Mouse (Mus musculus) liver, adult 2 months (tissue): ENCODE data around the gene Gast. TPM values are rescaled to one million over a fixed set of nuclear protein-coding genes. Genes with fewer than 3 reads are reported as not detected.
"Not testable (repeated sequence)": the region's sequence is repeated elsewhere in the genome, so short reads cannot be mapped to it uniquely, and the experiment has no call there.

ENCODE experiments used
- DNase-seq: peaks from one replicate; pipeline ENCODE4 v3.0.0-alpha.2; 2011; ENCODE audit warnings: low read depth, low spot score; ENCODE audit errors: extremely low read depth
- H3K27ac ChIP-seq: fragments of 200-500 bp; replicated peaks from 2 replicates; pipeline ENCODE4 v1.5.1; 2012; ENCODE audit warnings: low read depth, mild to moderate bottlenecking, control low read depth, inconsistent platforms, low read length; ENCODE audit not compliant: insufficient read depth
- H3K27me3 ChIP-seq: fragments of 200-500 bp; 2 replicates; pipeline ENCODE4 v1.6.1; 2012; ENCODE audit warnings: mild to moderate bottlenecking, moderate library complexity, low read length, inconsistent platforms; ENCODE audit not compliant: control insufficient read depth, insufficient read depth
- H3K36me3 ChIP-seq: fragments of 200-500 bp; 2 replicates; pipeline ENCODE4 v1.6.1; 2012; ENCODE audit warnings: low read length, inconsistent platforms; ENCODE audit not compliant: control insufficient read depth, insufficient read depth
- H3K4me1 ChIP-seq: fragments of 200-500 bp; 2 replicates; pipeline ENCODE4 v1.6.1; 2011; ENCODE audit warnings: low read length; ENCODE audit not compliant: control insufficient read depth, insufficient read depth
- H3K4me3 ChIP-seq: fragments of 200-500 bp; 2 replicates; pipeline ENCODE4 v1.5.1; 2011; ENCODE audit warnings: low read depth, mild to moderate bottlenecking, control low read depth, low read length, moderate library complexity; ENCODE audit not compliant: insufficient read depth
- H3K79me2 ChIP-seq: fragments of 200-500 bp; 2 replicates; pipeline ENCODE4 v1.6.1; 2012; ENCODE audit warnings: inconsistent platforms, mild to moderate bottlenecking, low read length, moderate library complexity; ENCODE audit not compliant: control insufficient read depth, insufficient read depth
- H3K9ac ChIP-seq: fragments of 200-500 bp; 2 replicates; pipeline ENCODE4 v1.6.1; 2012; ENCODE audit warnings: low read depth, mild to moderate bottlenecking, control low read depth, inconsistent platforms, low read length
- CTCF ChIP-seq: fragments of 200-500 bp; IDR thresholded peaks from 2 replicates; pipeline ENCODE4 v1.5.1; 2011; ENCODE audit warnings: low read depth, low read length, control low read depth
- POLR2A ChIP-seq: fragments of 200-500 bp; IDR thresholded peaks from 2 replicates; pipeline ENCODE4 v1.6.1; 2011; ENCODE audit warnings: low read length, control low read depth; ENCODE audit not compliant: insufficient read depth; ENCODE audit errors: extremely low read depth
- WGBS: fragments of 180-500 bp; shearing (Covaris S2); methylation state at CpG from one replicate; pipeline ENCODE4 v1.1.7; 2018; 5-methylcytosine and 5-hydroxymethylcytosine counted together
- polyA plus RNA-seq: library from polyadenylated mRNA; depleted of rRNA; stranded (reverse); fragments of >200 nt; gene quantifications from 2 replicates; pipeline ENCODE4 v1.2.3, GENCODE M21; 2012
- total RNA-seq: library from RNA; depleted of rRNA; stranded (reverse); fragments of >200 nt; gene quantifications from 2 replicates; pipeline ENCODE4 v1.2.3, GENCODE M21; 2014

Gene Gast
- total and polyA plus RNA-seq, 2 experiments, result not detected

GRCm38 (mm10) chr11:100355151-100355951, 21.1 kb downstream of the Gast start:
- Histone ChIP-seq H3K79me2 (no peaks in the 10 kb centered on the region), H3K27me3 (0 out of 2 replicates have a peak, but pooled peaks cover 3% of the 10 kb centered on the region), H3K27ac (no peak overlapping the region), H3K9ac (peak overlapping the region; percentile 64), H3K36me3 (no peaks in the 10 kb centered on the region), H3K4me3 (peak overlapping the region; percentile 80), H3K4me1 (peaks cover 2% of the 10 kb centered on the region)
- TF ChIP-seq POLR2A (no peak), CTCF (0 out of 2 replicates have a peak, but pooled peaks have one; percentile 7)
- DNase-seq, result no peak
- WGBS, result under 1% methylated on average over 54 of the region's 54 CpGs

DNA sequence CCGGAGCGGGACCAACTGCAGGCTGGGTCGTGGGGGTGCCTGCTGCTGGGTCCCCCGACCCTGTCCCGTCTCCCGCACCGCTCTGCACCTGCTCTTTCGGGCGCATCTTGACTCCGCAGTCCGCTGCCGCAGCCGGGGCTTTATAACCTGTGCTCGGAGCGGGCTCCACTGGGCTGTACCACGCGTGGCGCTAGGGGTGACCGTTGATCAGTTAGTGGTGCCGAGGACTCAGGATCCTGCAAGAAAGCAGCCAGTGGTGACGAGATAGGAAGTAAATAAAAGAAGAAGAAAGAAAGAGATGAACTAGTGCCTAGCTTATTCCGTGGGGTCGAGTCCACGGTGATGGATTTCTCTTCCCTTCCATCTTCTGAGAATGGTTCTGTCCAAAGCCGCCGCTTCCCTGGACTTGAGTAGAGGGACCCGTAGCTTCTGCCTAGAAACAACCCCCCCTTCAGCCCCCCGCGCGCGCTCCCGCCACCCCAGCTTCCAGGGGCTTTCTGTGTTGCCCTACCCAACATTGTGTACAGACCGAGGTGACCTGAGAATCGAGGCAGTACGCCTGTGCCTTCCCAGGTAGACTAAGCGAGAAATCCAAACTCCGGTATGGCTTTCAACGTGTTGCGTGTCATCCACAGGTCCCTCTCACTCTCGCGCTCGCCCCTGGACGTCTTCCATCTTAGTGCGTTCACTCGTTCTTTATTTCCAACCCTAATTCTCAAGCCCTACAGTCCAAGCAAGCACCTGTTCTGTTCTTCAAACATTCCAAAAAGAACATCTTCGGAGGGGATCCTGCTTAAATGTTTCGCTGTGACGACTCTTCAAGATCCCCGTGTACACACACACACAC, 22.0 kb downstream of the Gast start, which contains the start of gene Hap1:
Gene Hap1, minus strand, starts transcription at position 157 of the 847 bp plus-strand sequence.
- H3K27ac ChIP-seq, result no peak within 1 kb of the TSS
- no peaks in the 10 kb centered on the region for H3K36me3 ChIP-seq
- 2% methylated on average over 49 of the region's 49 CpGs for WGBS
- peaks cover 2% of the 10 kb centered on the region for H3K4me1 ChIP-seq
- peak within 1 kb of the TSS; percentile 80 for H3K4me3 ChIP-seq
- 0 out of 2 replicates have a peak, but pooled peaks cover 3% of the 10 kb centered on the region for H3K27me3 ChIP-seq
- TF ChIP-seq POLR2A (0 out of 2 replicates have a peak, but pooled peaks have one; percentile 19), CTCF (no peak)
- peak; percentile 46 for DNase-seq
- no peaks in the 10 kb centered on the region for H3K79me2 ChIP-seq
- peak within 1 kb of the TSS; percentile 64 for H3K9ac ChIP-seq

DNA sequence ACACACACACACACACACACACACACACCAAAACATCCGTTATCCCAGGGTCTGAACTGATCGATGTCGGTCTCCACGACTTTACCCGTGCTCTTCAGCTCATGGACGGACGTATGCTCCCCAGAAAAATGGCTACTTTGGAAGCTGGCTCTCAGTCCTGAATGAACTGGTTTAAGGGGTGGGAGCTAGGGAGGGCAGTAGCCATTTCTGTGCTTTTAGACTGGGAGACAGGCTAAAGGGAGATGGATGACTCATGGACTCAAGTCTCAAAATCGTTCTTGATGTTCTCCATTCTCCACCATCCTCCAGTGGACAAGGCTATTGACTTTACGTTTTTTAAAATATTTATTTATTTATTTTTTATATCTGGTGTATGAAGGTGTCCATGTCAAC, 22.6 kb downstream of the Gast start:
- DNase-seq, result no peak
- Histone ChIP-seq H3K4me3 (no peak overlapping the region), H3K27ac (no peak overlapping the region), H3K27me3 (0 out of 2 replicates have a peak, but pooled peaks cover 3% of the 10 kb centered on the region), H3K36me3 (no peaks in the 10 kb centered on the region), H3K4me1 (peaks cover 2% of the 10 kb centered on the region), H3K79me2 (no peaks in the 10 kb centered on the region), H3K9ac (no peak overlapping the region)
- WGBS, result 20% methylated on average over 9 of the region's 9 CpGs
- TF ChIP-seq POLR2A, result no peak
- no peak for TF ChIP-seq CTCF

- H3K27ac ChIP-seq, result no peak overlapping the region
- no peaks in the 10 kb centered on the region for H3K79me2 ChIP-seq
- 56% methylated on average over 5 of the region's 5 CpGs for WGBS
- H3K9ac ChIP-seq, result no peak overlapping the region
- 0 out of 2 replicates have a peak, but pooled peaks cover 3% of the 10 kb centered on the region for H3K27me3 ChIP-seq
- TF ChIP-seq POLR2A (no peak), CTCF (no peak)
- no peak overlapping the region for H3K4me3 ChIP-seq
- no peaks in the 10 kb centered on the region for H3K36me3 ChIP-seq
- no peak for DNase-seq
- peaks cover 2% of the 10 kb centered on the region for H3K4me1 ChIP-seq
Observed at GRCm38 (mm10) chr11:100357408-100357807, 23.2 kb downstream of the Gast start.

DNA sequence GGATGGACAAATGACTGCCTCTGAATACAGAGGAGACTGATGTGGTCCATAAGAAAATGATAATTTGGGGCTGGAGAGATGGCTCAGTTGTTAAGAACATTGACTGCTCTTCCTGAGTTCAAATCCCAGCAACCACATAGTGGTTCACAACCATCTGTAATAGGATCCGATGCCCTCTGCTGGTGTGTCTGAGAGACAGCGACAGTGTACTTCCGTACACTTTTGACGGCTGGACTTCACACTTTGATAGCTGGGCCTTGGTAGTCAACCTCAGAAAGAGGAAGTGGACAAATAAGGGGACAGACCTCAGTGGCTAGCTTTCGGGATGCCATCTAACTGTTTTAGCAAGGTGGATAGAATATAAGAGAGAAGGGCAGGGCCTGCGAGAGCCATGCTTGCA, 26.0 kb downstream of the Gast start:
- H3K4me3 ChIP-seq, result no peak overlapping the region
- 0 out of 2 replicates have a peak, but pooled peaks cover 3% of the 10 kb centered on the region for H3K27me3 ChIP-seq
- DNase-seq, result no peak
- no peaks in the 10 kb centered on the region for H3K36me3 ChIP-seq
- H3K4me1 ChIP-seq, result peaks cover 2% of the 10 kb centered on the region
- H3K9ac ChIP-seq, result no peak overlapping the region
- no peaks in the 10 kb centered on the region for H3K79me2 ChIP-seq
- no peak for TF ChIP-seq POLR2A
- TF ChIP-seq CTCF, result no peak
- 76% methylated on average over 6 of the region's 6 CpGs for WGBS
- no peak overlapping the region for H3K27ac ChIP-seq

DNA sequence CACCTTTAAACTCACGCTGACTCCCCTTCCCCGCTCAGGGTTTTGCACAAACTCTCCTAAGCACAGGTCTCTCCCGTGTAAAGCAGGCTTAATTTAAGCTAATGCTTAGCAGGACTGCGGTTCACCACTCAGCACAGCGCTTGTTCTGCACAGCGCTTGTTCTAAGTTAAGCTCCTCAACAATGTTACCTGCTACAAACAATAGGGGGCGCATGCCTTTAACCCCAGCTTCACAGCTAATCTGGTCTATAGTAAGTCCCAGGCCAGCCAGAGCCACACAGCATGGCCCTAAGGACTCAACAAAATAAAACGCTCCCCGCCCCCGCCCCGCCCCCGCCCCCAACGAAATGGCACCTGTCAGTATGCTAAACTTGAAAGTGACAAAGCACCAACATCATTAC, 26.9 kb downstream of the Gast start:
- not testable (repeated sequence) for H3K36me3 ChIP-seq, H3K27ac ChIP-seq, H3K27me3 ChIP-seq, H3K9ac ChIP-seq, H3K4me3 ChIP-seq, DNase-seq, H3K4me1 ChIP-seq, H3K79me2 ChIP-seq
- WGBS, result no CpG with 5 or more reads among the region's 13 CpGs
